Mouse (Mus musculus) right cerebral cortex, postnatal 14 days (tissue): ENCODE data around the gene Ttc19.
"Not testable (repeated sequence)": the region's sequence is repeated elsewhere in the genome, so short reads cannot be mapped to it uniquely, and the experiment has no call there.

Experiments used
- DNase-seq: peaks from one replicate; pipeline ENCODE4 v3.0.0; 2022

Gene Ttc19

DNA sequence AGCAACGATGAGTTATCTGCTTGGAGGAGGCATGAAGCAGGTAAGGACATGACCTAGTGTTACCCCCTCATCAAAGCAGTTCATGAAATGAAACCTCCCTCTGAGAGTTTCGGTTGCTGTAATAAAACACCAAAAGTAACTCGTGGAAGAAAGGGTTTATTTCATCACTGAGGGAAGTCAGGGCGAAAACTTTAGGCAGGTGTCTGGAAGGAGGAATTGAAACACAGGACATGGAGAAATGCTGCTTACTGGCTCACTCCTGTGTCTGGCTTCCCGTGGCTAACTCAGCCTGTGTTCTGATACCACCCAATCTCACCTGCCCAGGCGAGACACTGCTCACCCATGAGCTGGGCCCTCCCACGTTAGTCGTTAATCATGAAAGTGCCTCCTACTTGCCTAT is 3.7 kb downstream of the Ttc19 start:
- no peak for DNase-seq

DNA sequence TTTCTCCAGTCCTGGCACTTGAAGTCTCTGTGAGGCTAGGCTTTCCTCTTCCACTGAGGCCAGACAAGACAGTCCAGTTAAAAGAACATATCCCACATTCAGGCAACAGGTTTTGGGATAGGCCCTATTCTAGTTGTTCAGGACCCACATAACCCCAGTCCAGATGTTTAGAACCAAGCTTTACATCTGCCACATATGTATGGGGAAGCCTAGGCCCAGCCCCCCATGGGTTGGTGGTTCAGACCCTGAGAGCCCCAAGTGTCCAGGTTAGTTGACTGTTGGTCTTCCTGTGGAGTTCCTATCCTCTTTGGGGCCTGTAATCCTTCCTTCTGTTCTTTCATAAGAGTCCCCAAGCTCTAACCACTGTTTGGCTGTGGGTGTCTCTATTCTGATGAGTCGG is 6.4 kb downstream of the Ttc19 start:
- no peak for DNase-seq

GRCm38 (mm10) chr11:62294121-62294520 is 12.8 kb downstream of the Ttc19 start:
- DNase-seq = no peak

GRCm38 (mm10) chr11:62298883-62299282 is 17.6 kb downstream of the Ttc19 start:
- DNase-seq = no peak

DNA sequence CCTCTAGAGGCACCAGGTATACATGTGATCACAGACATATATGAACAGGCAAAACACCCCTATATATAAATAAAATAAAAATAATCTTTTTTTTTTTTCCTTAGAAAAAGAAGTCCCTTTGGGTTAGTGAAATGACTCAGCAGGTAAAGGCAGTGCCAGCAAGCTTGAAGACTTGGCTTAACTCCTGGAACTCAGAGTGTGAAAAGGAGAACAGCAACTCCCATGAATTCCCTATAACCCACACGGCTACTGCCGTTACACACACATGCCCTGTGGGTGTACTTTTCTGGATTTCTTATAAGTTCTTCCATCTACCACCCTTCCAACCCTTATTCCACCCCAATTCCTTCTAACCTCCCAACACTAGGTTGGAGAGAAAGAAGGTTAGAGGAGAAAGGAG is 24.6 kb downstream of the Ttc19 start:
- DNase-seq = no peak

DNA sequence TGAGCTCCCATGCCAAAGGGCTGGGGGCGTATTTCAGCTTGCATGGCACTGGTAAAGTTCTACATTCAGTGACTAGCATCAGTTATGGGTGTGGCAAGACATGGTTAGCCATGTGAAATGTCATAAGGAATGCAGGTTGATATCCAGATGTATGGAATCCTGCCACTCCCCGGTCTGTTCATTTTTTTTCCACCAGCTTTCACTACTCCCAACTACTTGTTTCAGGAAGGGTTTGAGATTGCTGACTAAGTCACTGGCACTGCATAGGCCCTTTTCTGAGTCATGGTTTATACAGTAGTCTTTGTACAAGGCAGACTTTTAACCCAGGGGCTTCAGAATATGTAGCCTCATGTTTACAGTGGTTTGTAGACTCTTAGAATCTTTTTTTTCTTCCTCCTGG is 28.0 kb downstream of the Ttc19 start:
- no peak for DNase-seq

- DNase-seq = no peak
These were observed 33.7 kb downstream of the Ttc19 start for GRCm38 (mm10) chr11:62314984-62315383.

- DNase-seq = peak; percentile 45
These were observed 36.5 kb downstream of the Ttc19 start for GRCm38 (mm10) chr11:62317746-62318145.

- DNase-seq = no peak
These were observed 38.8 kb downstream of the Ttc19 start for GRCm38 (mm10) chr11:62320097-62320496.

DNA sequence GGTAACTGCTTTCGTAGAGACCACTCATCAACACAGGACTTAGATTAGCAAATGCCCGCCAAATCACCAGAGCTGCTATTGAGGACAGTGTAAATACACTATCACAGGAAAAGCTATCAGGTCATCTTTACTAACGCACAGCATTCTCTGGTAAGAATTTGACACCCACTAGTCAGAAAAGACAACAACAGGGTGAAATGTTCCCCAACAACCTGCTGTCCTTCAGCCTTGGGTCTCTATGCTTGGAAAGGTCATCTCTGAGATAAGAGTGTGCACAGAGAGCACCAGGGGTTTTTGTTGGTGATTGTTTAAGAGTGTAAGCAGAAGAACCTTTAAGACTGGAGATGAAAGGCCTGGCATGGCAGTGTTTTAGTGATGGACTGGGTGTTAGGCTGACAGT is 42.4 kb downstream of the Ttc19 start:
- no peak for DNase-seq

DNA sequence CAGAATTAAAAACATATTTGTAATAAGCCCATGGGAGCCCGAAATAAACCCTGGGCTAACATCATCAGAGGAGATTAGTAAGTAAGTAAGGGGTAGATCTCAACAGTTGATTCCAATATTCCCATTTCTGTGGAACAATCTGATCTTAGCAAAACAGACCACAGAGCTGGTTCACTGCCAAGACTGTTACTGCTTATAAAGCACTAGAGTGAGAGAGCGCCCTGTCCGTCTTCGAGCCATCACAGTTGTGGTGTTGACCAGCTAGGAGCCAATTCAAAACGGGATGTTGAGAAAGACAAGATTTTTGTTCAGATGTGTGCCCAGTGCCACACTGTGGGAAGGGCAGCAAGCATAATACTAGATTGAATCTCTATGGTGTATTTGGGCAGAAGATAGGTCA is 49.9 kb downstream of the Ttc19 start:
- DNase-seq = no peak

GRCm38 (mm10) chr11:62332228-62332627 is 51.0 kb downstream of the Ttc19 start:
- DNase-seq = no peak

DNA sequence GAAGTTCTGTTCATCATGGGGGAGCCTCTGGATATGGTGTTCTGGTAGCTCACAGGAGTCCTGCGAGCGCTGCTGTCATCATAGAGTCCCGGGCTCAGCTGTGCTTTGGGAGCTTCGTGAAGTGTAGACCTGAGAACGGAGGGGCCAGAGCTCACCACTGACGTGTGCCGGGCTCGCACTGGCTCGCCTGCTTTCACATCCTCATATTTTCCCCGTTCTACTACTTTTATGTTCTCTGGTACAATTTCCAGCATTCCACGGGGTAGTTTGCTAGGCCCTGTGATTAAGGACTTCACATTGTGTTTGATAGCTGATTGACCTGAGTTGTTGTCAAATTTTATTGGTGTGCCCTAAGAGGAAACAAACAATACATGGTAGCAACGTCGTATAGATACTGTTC is 61.7 kb downstream of the Ttc19 start:
- no peak for DNase-seq

DNA sequence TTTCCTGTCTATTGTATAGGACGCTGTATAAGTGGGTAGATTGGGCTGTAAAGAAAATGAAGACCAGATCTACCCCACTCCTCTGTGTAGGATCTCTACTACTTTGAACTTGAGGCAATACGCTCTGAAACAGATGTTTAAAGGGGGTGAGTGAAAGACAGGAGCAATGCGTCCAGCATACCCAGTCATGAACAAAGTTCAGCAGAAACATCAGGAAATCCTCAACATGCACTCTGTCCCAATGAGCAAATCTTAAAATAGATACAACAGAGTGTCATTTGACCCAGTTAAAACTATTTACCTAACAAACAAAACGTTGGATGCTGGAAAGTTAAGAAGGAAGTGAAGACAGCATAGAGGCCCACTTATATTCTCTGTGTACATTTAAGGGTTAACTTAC is 70.7 kb downstream of the Ttc19 start:
- no peak for DNase-seq

DNA sequence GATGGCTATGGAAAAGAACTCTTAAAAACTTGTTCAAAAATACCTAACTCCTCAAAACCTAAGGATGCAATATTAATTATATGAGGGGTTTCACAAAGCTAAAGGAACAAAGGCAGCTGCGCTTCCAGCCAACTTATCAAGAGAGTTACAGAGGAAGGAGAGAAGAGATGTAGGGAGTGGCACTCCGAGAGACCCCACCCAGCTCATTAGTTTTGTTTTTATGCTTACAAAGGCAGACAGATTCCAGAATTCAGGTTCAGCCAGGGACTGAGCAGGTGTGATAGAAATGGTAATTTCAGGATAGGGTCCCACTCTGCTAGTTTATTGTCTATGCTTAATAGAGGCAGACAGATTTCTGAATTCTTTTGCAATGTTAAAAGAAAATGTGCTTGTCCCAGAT is 73.9 kb downstream of the Ttc19 start:
- DNase-seq = no peak

- no peak for DNase-seq
These were observed 85.6 kb downstream of the Ttc19 start for GRCm38 (mm10) chr11:62366879-62367278.

DNA sequence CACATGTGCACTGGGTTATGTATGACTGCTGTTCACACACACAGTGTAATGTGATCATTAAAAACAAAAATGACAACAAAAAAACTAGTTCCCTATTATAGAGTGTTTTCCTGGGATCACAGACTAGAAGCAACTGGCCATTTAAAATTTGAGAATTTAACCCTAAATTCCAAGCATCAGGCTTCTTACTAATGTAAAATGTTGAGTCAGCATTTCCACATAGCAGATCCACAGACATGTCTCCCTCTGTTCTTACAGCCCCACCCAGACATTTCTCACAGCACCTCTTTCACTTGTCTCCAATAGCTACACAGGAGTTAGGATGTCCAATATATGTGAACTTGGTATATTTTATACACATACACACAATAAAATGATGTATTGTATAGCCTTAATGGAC is 88.7 kb downstream of the Ttc19 start:
- no peak for DNase-seq

GRCm38 (mm10) chr11:62371776-62372175 is 90.5 kb downstream of the Ttc19 start:
- no peak for DNase-seq

- DNase-seq = not testable (repeated sequence)
These were observed 96.1 kb downstream of the Ttc19 start for GRCm38 (mm10) chr11:62377202-62377851.
